Mouse (Mus musculus) intestine, postnatal 0 days (tissue): ENCODE results near the gene Gm7978. TPM values are rescaled to one million over a fixed set of nuclear protein-coding genes. Genes with fewer than 3 reads are reported as not detected.
"Not testable (repeated sequence)": the region's sequence is repeated elsewhere in the genome, so short reads cannot be mapped to it uniquely, and the experiment has no call there.

Experiments used
- ATAC-seq: fragments of 200-750 bp; cut with Nextera tagmentation; 2 replicates; pipeline ENCODE4 v1.8.0; 2017; ENCODE audit warnings: mild to moderate bottlenecking, moderate TSS enrichment, moderate library complexity
- H3K27ac ChIP-seq: fragments of 300-500 bp; sonication (generic); 2 replicates; pipeline ENCODE4 v1.5.1; 2014; ENCODE audit warnings: mild to moderate bottlenecking, low read depth, low read length, moderate library complexity
- H3K27me3 ChIP-seq: fragments of 300-500 bp; sonication (generic); replicated peaks from 2 replicates; pipeline ENCODE4 v1.6.1; 2014; ENCODE audit warnings: low read length, mixed read lengths; ENCODE audit not compliant: control insufficient read depth, insufficient read depth
- H3K36me3 ChIP-seq: fragments of 300-500 bp; sonication (generic); 2 replicates; pipeline ENCODE4 v1.6.1; 2014; ENCODE audit warnings: mild to moderate bottlenecking, moderate library complexity; ENCODE audit not compliant: control insufficient read depth, insufficient read depth
- H3K4me1 ChIP-seq: fragments of 300-500 bp; sonication (generic); replicated peaks from 2 replicates; pipeline ENCODE4 v1.6.1; 2014; ENCODE audit warnings: antibody characterized with exemption, low read length, mixed read lengths; ENCODE audit not compliant: control insufficient read depth, insufficient read depth
- H3K4me2 ChIP-seq: fragments of 300-500 bp; sonication (generic); replicated peaks from 2 replicates; pipeline ENCODE4 v1.6.1; 2014; ENCODE audit warnings: low read depth, mild to moderate bottlenecking, moderate library complexity
- H3K4me3 ChIP-seq: fragments of 300-500 bp; sonication (generic); 2 replicates; pipeline ENCODE4 v1.5.1; 2014; ENCODE audit warnings: low read depth, low read length
- H3K9ac ChIP-seq: fragments of 300-500 bp; sonication (generic); 2 replicates; pipeline ENCODE4 v1.6.1; 2014; ENCODE audit warnings: mild to moderate bottlenecking, low read depth, low read length
- H3K9me3 ChIP-seq: fragments of 300-500 bp; sonication (generic); 2 replicates; pipeline ENCODE4 v1.6.1; 2016; ENCODE audit warnings: mixed run types; ENCODE audit not compliant: control insufficient read depth
- WGBS: fragments of 180-500 bp; shearing (Covaris S2); extraction: QIAGEN DNeasy Blood & Tissue Kit; methylation state at CpG from one replicate; pipeline ENCODE4 v1.1.7; 2014; 5-methylcytosine and 5-hydroxymethylcytosine counted together
- polyA plus RNA-seq: library from polyadenylated mRNA; unstranded; fragments of >200 nt; fragmentation: Nextera tagmentation; extraction: Ambion mirVana; gene quantifications from 2 replicates; pipeline ENCODE4 v1.2.1, GENCODE M21; 2015

The Gm7978 gene
- not detected in 2 replicates for polyA plus RNA-seq

DNA sequence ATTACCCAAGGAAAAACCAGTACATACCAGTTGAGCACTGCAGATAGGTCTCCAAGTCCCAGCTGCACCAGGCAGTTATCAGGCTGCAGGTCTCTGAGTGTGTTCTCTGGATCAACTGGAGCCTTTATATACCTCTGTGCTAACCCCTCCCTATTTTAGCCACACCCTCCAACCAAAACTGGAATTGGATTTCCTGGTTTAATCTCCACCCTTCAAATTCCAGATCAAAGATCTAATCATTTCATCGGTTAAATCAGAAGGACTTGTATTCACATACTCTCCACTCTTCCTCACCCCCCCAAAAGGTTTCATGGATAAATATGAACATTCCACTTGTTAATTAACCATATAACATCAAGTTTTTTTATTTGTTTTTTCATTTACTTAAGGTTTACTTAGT lies at the start of gene Gm7978:
Gene Gm7978, minus strand, starts transcription at position 101 of the 400 bp plus-strand sequence.
- not testable (repeated sequence) for H3K4me3 ChIP-seq, H3K27me3 ChIP-seq, H3K36me3 ChIP-seq, H3K27ac ChIP-seq, H3K4me1 ChIP-seq, ATAC-seq, H3K4me2 ChIP-seq, H3K9me3 ChIP-seq, H3K9ac ChIP-seq
- WGBS, result no CpG with 5 or more reads among the region's 1 CpGs

DNA sequence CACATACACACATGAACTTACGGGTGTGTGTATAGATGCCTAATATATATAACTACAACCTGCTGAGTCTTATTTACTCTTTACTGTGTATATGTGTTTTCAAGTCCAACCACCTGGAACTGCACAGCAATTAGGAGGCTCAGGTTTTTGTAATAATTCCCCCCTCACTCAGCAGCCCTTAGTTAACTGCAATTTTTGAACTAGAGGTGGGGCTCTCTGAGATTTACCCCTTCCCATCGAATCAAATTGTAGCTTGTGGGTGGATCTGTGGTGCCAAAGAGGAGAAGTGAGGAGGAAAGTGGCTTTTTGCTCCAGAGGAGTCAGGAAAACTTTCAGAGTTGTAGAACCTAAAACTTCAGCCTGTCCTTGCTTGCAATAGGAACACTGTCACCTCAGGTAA lies 39.7 kb upstream of the Gm7978 start, which contains the start of gene E330014E10Rik:
Gene E330014E10Rik, plus strand, starts transcription at position 301 of the 400 bp plus-strand sequence.
- WGBS, result no CpG with 5 or more reads among the region's 2 CpGs

DNA sequence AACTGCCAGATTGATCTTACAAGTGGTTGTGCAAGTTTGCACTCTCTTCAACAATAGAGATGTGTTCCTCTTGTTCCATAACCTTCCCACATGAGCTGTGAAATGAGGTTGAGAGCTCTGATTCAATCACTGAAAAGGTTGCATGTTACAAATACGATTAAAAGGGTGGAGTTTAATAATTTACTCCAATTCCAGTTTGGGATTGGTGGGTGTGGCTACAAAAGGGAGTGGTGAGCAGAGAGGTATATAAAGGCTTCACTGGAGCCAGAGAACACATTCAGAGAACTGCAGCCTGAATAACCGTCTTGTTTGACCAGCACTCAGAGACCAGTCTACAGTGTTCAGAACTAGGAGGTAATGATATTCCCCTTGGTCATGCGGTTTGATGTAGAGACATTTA lies 5.7 kb upstream of the Gm7978 start, which contains the start of gene Gm7982:
Gene Gm7982, plus strand, starts transcription at position 301 of the 400 bp plus-strand sequence.
- H3K9ac ChIP-seq, H3K36me3 ChIP-seq, H3K27me3 ChIP-seq, H3K4me2 ChIP-seq, H3K4me1 ChIP-seq, ATAC-seq, H3K9me3 ChIP-seq, H3K4me3 ChIP-seq, H3K27ac ChIP-seq: not testable (repeated sequence)
- WGBS, result no CpG with 5 or more reads among the region's 3 CpGs

More for the DNA sequence above, 39.7 kb upstream of the Gm7978 start, which contains the start of gene E330014E10Rik:
- not testable (repeated sequence) for H3K9ac ChIP-seq, H3K27ac ChIP-seq, H3K4me2 ChIP-seq, H3K27me3 ChIP-seq, H3K4me1 ChIP-seq, H3K4me3 ChIP-seq, ATAC-seq, H3K9me3 ChIP-seq, H3K36me3 ChIP-seq

Other genes with a start within 250 kb of the Gm7978 start
- not detected in 2 replicates for gene Gm3286, start 225.4 kb downstream of the Gm7978 start, polyA plus RNA-seq
- gene Gm7971, start 141.3 kb downstream of the Gm7978 start, polyA plus RNA-seq, result not detected in 2 replicates
- not detected in 2 replicates for gene Gm7982, start 5.8 kb upstream of the Gm7978 start, polyA plus RNA-seq
- gene E330014E10Rik, start 39.8 kb upstream of the Gm7978 start, polyA plus RNA-seq, result not detected in 2 replicates
- 17.0 and 20.1 TPM in 2 replicates for gene Cxcl13, start 220.8 kb upstream of the Gm7978 start, polyA plus RNA-seq